Mouse (Mus musculus): ENCODE data around the gene Ginm1.

DNA sequence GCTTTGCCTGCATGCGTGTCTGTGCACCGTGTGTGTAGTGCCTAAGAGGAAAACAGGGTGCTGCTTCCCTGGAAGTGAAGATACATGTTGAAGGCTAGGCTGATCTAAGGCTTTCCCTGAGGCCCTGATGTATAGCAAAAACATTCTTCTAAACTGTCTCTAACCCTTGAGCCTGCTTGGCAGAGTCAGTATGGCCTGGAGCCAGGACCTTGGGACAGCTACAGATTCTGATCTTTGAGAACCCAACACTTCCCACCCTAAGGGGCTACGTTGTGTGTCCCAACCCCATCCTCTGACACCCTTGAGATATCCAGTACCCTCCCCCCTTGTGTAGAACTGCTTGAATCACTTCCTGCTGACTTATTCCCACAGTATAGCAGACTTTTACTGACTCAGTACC is 14.3 kb downstream of the Ginm1 start:
- TF ChIP-seq CHD2 (IDR thresholded peaks at IDR 0.05; ENCODE audit: low read depth, low read length) (no peak), MAFK (IDR thresholded peaks at IDR 0.05; ENCODE audit: insufficient read depth, low read depth, low read length) (no peak), ZNF384 (IDR thresholded peaks at IDR 0.05; ENCODE audit: low read depth, low read length) (no peak)

Data from ES-E14 (cell line).